Mouse (Mus musculus) cerebellum, adult 2 months (tissue): ENCODE results near the gene Selenof. TPM values are rescaled to one million over a fixed set of nuclear protein-coding genes. Genes with fewer than 3 reads are reported as not detected.

ENCODE experiments used
- DNase-seq, 2 experiments: peaks; one replicate each; pipeline ENCODE4 v3.0.0; 2021
- H3K27ac ChIP-seq: fragments of 200-500 bp; 2 replicates; pipeline ENCODE4 v1.5.1; 2012; ENCODE audit warnings: low read length, control low read depth, inconsistent platforms; ENCODE audit not compliant: insufficient read depth
- H3K27me3 ChIP-seq: fragments of 200-500 bp; 2 replicates; pipeline ENCODE4 v1.6.1; 2012; ENCODE audit warnings: inconsistent platforms, mild to moderate bottlenecking, low read length, moderate library complexity; ENCODE audit not compliant: control insufficient read depth, insufficient read depth
- H3K4me1 ChIP-seq: fragments of 200-500 bp; 2 replicates; pipeline ENCODE4 v1.6.1; 2011; ENCODE audit warnings: low read length; ENCODE audit not compliant: control insufficient read depth, insufficient read depth
- H3K4me3 ChIP-seq: fragments of 200-500 bp; replicated peaks from 2 replicates; pipeline ENCODE3; 2011; ENCODE audit warnings: mild to moderate bottlenecking, low read depth, low read length, control low read depth; ENCODE audit not compliant: insufficient read depth
- CTCF ChIP-seq: fragments of 200-500 bp; IDR thresholded peaks from 2 replicates; pipeline ENCODE4 v1.5.1; 2011; ENCODE audit warnings: low read depth, mild to moderate bottlenecking, control low read depth, low read length, moderate library complexity, borderline replicate concordance; ENCODE audit not compliant: insufficient read depth
- POLR2A ChIP-seq: fragments of 200-500 bp; IDR thresholded peaks from 2 replicates; pipeline ENCODE4 v1.6.1; 2011; ENCODE audit warnings: low read length, control low read depth, borderline replicate concordance; ENCODE audit not compliant: insufficient read depth
- WGBS: fragments of 180-500 bp; shearing (Covaris S2); methylation state at CpG from one replicate; pipeline ENCODE4 v1.1.7; 2018; 5-methylcytosine and 5-hydroxymethylcytosine counted together
- polyA plus RNA-seq: library from polyadenylated mRNA; depleted of rRNA; stranded (reverse); fragments of >200 nt; gene quantifications from 2 replicates; pipeline ENCODE4 v1.2.3, GENCODE M21; 2012

Gene Selenof
- polyA plus RNA-seq, 1 experiment, result 285 TPM

DNA sequence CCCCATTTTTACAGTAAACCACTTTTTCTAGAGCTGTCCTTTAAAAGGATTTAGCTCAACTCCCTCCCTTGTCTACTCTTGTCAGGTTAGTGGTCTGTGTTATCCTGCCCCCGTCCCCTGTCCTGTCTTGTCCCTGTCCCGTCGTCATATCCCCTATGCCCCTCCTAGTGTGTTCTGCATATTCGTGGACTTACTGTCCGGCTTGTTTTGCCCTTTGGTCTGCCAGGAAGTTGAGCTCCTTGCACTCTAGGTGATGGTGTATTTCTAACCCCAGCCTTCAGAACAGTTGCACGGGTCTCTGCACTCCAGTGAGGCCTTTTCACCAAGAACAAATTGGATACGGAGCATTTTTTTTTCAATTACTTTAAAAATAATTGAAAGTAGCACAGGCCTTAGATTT is 10.2 kb downstream of the Selenof start:
- Histone ChIP-seq H3K27ac (no peak overlapping the region), H3K4me3 (no peak overlapping the region), H3K4me1 (peaks cover 11% of the 10 kb centered on the region), H3K27me3 (no peaks in the 10 kb centered on the region)
- TF ChIP-seq POLR2A (no peak), CTCF (no peak)
- DNase-seq, result no peak
- WGBS, result 81% methylated on average over 7 of the region's 7 CpGs

GRCm38 (mm10) chr3:144581842-144582241 is 11.7 kb downstream of the Selenof start:
- H3K4me3 ChIP-seq, result no peak overlapping the region
- H3K27me3 ChIP-seq, result no peaks in the 10 kb centered on the region

DNA sequence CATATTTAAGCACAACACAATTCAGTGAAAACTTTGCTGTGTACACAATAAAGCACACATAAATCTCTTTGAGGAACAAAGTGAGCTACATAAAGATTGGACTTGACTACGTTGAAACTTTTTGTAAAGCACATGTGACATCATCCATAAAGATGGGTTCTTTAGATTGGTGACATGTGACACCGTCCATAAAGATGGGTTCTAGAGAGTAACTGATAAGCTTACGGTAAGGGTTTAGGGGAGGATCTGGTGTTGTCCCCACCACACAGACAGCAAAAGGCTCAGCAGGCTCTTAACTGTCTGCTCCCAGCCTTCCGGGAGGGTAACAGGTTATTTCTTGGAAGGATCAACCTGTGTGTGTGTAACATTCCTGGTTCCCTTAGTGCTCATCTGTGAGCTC is 12.2 kb downstream of the Selenof start:
- Histone ChIP-seq H3K4me3 (no peak overlapping the region), H3K27ac (no peak overlapping the region), H3K4me1 (peaks cover 6% of the 10 kb centered on the region), H3K27me3 (no peaks in the 10 kb centered on the region)
- no peak for TF ChIP-seq CTCF
- TF ChIP-seq POLR2A, result no peak
- no peak for DNase-seq
- WGBS, result 95% methylated on average over 4 of the region's 4 CpGs

More at GRCm38 (mm10) chr3:144581842-144582241, 11.7 kb downstream of the Selenof start:
- no peak for TF ChIP-seq POLR2A
- no peak for TF ChIP-seq CTCF
- Histone ChIP-seq H3K4me1 (peaks cover 6% of the 10 kb centered on the region), H3K27ac (no peak overlapping the region)
- DNase-seq, result no peak
- 93% methylated on average over 3 of the region's 3 CpGs for WGBS

DNA sequence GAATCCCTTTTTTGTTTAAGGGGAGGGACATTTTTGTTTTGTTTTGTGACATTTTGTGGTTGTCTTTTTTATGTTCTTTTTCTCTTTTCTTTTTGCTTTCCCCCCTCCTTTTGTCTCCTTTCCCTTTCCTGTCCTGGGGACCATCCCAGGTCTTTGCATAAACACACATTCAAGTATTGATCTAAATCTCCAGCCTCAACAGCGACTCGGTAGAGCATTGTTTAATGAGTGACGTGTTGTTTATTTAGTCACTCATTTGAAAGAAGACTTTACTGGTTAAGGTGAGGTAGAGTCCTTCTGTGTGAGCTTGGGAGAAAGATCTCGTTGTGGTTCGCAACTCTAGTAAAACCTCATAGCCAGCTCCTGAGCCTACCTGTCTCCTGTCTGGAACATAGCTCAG is 13.7 kb downstream of the Selenof start:
- Histone ChIP-seq H3K4me1 (peaks cover 6% of the 10 kb centered on the region), H3K27me3 (no peaks in the 10 kb centered on the region), H3K27ac (no peak overlapping the region), H3K4me3 (no peak overlapping the region)
- TF ChIP-seq POLR2A, result no peak
- no peak for TF ChIP-seq CTCF
- DNase-seq, result no peak
- 74% methylated on average over 5 of the region's 5 CpGs for WGBS

DNA sequence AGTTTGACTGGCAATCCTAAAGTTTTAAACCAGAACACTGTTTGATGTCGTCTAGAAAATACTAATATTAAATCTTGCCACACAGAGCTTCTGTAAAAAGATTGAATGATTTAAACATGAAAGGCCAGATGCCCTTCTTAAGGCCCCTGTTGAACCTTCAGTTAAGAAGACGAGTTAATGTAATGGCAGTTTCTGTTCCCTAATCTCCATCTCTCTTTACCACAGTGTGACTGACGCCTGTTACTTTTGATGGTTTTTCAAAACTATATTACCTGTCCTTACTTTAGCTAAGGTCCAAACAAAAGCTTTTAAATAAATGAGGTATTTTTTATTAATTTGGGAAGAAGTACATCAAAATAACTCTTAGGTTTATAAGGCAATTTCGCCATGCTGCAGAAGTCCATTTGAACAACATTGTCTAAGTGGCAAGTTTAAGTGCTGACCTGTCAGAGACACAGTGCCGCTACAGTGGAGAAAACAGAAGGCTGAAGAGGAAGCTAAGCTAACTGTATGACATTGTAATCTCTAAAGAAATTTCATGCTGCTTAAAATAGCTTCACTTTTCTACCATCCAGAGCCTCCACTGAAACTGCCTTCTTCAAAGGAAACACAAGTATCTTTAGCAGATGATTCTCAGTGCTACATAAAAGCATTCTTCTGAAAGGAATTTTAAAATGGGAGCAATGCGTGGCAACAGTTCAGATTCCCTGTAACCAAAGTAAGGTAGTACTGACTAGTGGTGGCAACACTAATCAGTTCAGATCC is 14.9 kb downstream of the Selenof start:
- H3K27me3 ChIP-seq, result no peaks in the 10 kb centered on the region
- H3K4me3 ChIP-seq, result no peak overlapping the region
- no peak overlapping the region for H3K27ac ChIP-seq
- no peak for DNase-seq
- H3K4me1 ChIP-seq, result peaks cover 4% of the 10 kb centered on the region
- TF ChIP-seq POLR2A (no peak), CTCF (no peak)
- WGBS, result 85% methylated on average over 6 of the region's 6 CpGs

DNA sequence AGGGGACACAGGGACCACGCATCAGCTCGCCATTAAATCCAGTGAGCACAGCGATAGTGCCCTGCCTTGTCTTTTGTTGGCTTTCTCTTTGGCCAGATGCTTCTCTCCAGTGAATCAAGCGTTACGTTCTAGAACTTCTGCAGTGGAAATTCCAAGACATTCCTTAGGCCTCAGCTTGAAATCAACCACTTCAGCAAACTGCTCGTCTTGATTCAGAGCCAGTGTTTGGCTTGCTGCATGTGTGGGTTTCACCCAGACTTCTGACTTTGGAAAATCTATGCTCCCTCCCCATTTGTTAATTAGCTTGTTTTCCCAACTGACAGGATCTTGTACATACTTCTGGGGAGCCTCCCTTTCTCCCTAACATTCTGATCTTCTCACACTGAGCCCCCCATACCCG is 16.6 kb downstream of the Selenof start:
- Histone ChIP-seq H3K4me3 (no peak overlapping the region), H3K27me3 (no peaks in the 10 kb centered on the region), H3K4me1 (no peaks in the 10 kb centered on the region), H3K27ac (no peak overlapping the region)
- 59% methylated on average over 7 of the region's 7 CpGs for WGBS
- no peak for DNase-seq
- no peak for TF ChIP-seq POLR2A
- TF ChIP-seq CTCF, result no peak

DNA sequence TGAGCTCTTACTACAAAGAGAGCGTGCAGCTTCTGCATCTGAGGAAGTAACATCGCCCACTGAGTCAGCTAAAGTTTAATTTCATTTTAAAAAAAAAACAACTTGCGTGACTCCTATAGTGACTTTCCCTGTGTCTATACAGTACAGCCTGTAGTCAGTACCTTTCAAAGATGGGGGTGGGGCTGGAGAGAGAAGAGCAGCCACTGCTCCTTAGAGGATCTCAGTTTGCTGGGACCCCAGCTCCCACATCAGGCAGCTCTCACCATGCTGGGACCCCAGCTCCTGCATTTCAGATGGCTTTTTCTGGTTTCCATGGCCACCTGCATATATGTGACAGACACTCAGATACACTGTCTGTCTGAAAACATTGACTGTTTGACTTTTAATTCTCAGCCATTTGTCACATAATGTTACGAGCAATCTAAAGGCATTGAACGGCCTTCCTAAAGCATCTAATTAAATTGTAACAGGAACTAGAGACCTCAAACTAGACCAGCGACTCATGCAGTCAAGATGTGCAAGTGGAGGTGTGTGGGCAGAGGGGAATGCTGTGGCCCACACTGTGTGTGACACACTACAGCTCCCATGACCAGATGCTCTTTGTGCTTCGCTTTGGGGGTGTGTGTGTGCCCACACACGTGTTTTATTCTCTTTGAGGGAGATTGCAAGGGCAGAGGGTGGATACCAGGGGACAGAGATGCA is 19.2 kb downstream of the Selenof start:
- WGBS, result 88% methylated on average over 8 of the region's 8 CpGs
- Histone ChIP-seq H3K27me3 (no peaks in the 10 kb centered on the region), H3K4me3 (no peak overlapping the region), H3K4me1 (no peaks in the 10 kb centered on the region), H3K27ac (no peak overlapping the region)
- TF ChIP-seq CTCF (no peak), POLR2A (no peak)
- DNase-seq, result no peak

DNA sequence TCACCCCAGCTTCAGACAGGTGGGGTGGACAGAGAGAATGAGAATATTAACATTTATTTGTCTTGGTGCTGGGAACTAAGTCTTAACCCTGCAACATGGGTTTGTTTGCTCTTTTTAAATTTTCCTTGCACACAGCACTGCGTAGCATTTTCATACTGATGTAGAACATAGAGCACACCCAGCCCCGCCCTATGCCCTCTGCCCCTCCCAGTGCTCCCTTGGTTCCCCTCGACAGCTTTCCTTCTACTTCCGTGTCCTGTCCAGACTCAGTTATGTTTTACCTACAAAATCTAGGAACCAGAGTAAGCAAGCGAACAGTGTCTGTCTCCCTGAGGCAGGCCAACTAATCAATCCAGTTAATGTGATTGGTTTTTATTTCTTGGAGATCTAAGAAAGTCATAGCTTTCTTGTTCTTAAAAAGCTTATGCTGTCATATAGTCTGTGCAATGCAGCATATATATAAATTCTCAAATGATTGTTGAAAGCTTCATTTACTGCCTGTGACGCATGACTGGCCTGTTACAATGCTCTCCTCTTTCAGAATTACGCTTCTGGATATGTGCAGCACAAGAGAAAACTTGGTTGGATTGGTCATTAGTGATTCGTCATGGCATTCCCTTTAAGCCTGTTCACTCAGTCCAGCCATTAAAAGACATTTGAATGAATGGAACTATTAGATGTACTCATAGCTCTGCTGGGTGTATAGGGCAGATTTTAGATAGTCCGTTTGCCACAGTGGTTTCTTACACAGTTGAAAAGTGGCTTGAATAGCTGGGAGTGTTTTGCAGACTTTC is 23.1 kb downstream of the Selenof start:
- DNase-seq, result no peak
- Histone ChIP-seq H3K4me3 (no peak overlapping the region), H3K27me3 (no peaks in the 10 kb centered on the region), H3K4me1 (no peaks in the 10 kb centered on the region), H3K27ac (no peak overlapping the region)
- TF ChIP-seq POLR2A (no peak), CTCF (no peak)
- 84% methylated on average over 9 of the region's 9 CpGs for WGBS
